Mouse (Mus musculus): Measurements from ENCODE around the gene Timd2. TPM values are rescaled to one million over a fixed set of nuclear protein-coding genes. Genes with fewer than 3 reads are reported as not detected.

Timd2 gene
- not detected in 2 replicates for polyA plus RNA-seq (2012; rRNA removed)

DNA sequence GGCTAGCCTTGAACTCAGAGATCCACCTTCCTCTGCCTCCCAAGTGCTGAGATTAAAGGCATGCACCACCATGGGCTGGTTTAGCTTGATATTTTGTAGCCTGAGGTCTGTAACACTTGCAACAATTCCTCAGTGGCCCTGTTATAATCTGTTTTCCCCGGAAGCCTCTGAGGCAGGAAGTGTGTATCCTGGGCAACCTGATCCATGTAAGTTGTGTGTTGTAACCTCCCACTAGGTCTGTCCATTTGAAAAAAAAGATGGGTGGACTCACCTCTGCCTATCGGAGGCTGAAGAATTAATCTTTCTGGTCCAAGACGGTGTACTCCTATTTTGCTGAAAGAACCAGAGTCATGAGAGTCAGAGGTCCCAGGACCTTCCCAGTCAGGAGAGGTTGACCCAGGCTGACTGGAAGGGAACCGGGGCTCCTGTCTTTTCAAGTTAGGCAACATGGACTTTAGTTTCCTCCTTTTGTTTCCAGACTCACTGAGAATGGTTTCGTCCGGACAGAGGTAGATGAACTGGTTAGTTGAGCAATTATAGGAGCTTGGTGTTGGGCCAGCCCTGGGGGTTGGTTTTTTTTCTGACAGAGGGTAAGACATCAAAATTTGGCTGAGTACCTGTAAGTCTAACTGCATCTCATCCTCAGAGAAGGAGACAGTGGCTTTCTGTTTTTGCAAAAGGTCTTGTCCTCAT, at the start of gene Timd2:
Gene Timd2, minus strand, starts transcription at position 398 of the 693 bp plus-strand sequence.

DNA sequence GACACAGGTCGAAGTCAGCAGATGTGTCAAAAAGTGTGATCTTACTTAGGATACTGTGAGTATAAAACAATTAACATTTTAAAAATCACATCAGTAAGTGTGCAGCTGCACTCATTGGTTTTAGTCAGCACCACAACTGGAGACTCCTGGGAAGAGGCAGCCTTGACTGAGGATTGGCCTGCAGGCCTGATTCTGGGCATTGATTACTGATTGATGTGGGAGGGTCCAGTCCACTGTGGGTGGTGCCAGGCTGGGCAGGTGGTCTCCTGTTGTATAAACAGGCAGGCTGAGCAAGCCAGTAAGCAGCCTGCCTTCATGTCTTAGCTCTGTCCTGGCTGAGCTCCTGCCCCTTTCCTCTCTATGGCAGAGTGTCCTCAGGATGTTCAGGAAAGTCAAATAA, 28.2 kb upstream of the Timd2 start, which contains the start of gene Havcr1:
Gene Havcr1, plus strand, starts transcription at position 5 of the 400 bp plus-strand sequence.

DNA sequence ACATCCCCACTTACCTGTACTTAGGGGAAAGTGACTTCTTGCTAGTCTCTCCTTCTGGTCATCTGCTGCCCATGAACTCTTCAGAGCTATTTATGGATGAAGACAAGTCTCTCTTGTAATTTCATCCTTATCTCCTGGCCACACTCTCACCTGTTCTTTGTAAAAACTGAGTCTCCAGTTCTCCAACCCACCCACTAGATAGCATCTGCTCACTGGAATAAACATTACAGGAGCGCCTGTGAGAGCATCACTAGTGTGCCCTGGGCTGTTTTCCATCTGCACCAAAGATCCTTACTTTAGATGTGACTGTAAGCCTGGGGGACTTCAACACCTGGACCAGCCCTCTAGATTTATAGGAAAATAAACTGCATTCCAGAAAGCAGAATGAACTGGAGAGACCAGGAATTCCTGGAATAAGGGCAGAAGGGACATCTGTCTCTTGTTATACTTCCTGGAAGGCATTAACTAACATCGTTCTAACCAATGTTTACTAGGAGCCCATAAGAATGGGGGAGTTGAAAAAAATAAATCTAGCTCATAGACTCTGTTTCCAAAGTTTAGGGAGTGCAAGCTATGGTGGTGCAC, 77.6 kb downstream of the Timd2 start, which contains the start of gene Dppa1:
Gene Dppa1, minus strand, starts transcription at position 51 of the 585 bp plus-strand sequence.

Other genes with a start within 250 kb of the Timd2 start
- not detected in 2 replicates for gene Gm12169, start 182.8 kb downstream of the Timd2 start, polyA plus RNA-seq (2012; rRNA removed)
- gene BC053393, start 135.5 kb downstream of the Timd2 start, polyA plus RNA-seq (2012; rRNA removed): not detected in 2 replicates
- not detected in 2 replicates for gene Dppa1, start 77.8 kb downstream of the Timd2 start, polyA plus RNA-seq (2012; rRNA removed)
- gene Havcr1, start 28.0 kb upstream of the Timd2 start, polyA plus RNA-seq (2012; rRNA removed): 0.08 TPM in 1 of 2 replicates, not detected in the other
- 0.17 TPM in 1 of 2 replicates, not detected in the other for gene Timd4, start 103.7 kb upstream of the Timd2 start, polyA plus RNA-seq (2012; rRNA removed)

All from stomach, adult 2 months (tissue).